Mouse (Mus musculus): ENCODE measurements around the gene Prdm2.

Prdm2 gene

GRCm38 (mm10) chr4:143155036-143155435 lies 57.8 kb downstream of the Prdm2 start:
- no peak for DNase-seq (ENCODE audit: low read depth, low spot score)

GRCm38 (mm10) chr4:143154571-143154970 lies 58.2 kb downstream of the Prdm2 start:
- DNase-seq (ENCODE audit: low read depth, low spot score): no peak

GRCm38 (mm10) chr4:143152634-143153033 lies 60.2 kb downstream of the Prdm2 start:
- no peak for DNase-seq (ENCODE audit: low read depth, low spot score)

GRCm38 (mm10) chr4:143151267-143151666 lies 61.5 kb downstream of the Prdm2 start:
- DNase-seq (ENCODE audit: low read depth, low spot score): peak; percentile 5

GRCm38 (mm10) chr4:143147666-143148065 lies 65.1 kb downstream of the Prdm2 start:
- DNase-seq (ENCODE audit: low read depth, low spot score): no peak

GRCm38 (mm10) chr4:143143615-143144014 lies 69.2 kb downstream of the Prdm2 start:
- DNase-seq (ENCODE audit: low read depth, low spot score): no peak

- DNase-seq (ENCODE audit: low read depth, low spot score): no peak
These were observed 71.0 kb downstream of the Prdm2 start for GRCm38 (mm10) chr4:143141645-143142259.

GRCm38 (mm10) chr4:143140940-143141339 lies 71.9 kb downstream of the Prdm2 start:
- DNase-seq (ENCODE audit: low read depth, low spot score): no peak

- DNase-seq (ENCODE audit: low read depth, low spot score): no peak
These were observed 80.4 kb downstream of the Prdm2 start for GRCm38 (mm10) chr4:143132433-143132832.

GRCm38 (mm10) chr4:143130441-143130840 lies 82.4 kb downstream of the Prdm2 start:
- DNase-seq (ENCODE audit: low read depth, low spot score): no peak

- DNase-seq (ENCODE audit: low read depth, low spot score): no peak
These were observed 83.5 kb downstream of the Prdm2 start for GRCm38 (mm10) chr4:143129261-143129760.

- DNase-seq (ENCODE audit: low read depth, low spot score): no peak
These were observed 85.6 kb downstream of the Prdm2 start for GRCm38 (mm10) chr4:143127171-143127570.

- no peak for DNase-seq (ENCODE audit: low read depth, low spot score)
These were observed 86.3 kb downstream of the Prdm2 start for GRCm38 (mm10) chr4:143126476-143126875.

GRCm38 (mm10) chr4:143125290-143125689 lies 87.5 kb downstream of the Prdm2 start:
- no peak for DNase-seq (ENCODE audit: low read depth, low spot score)

- no peak for DNase-seq (ENCODE audit: low read depth, low spot score)
These were observed 89.8 kb downstream of the Prdm2 start for GRCm38 (mm10) chr4:143123043-143123442.

- DNase-seq (ENCODE audit: low read depth, low spot score): no peak
These were observed 91.6 kb downstream of the Prdm2 start for GRCm38 (mm10) chr4:143121174-143121573.

GRCm38 (mm10) chr4:143120008-143120407 lies 92.8 kb downstream of the Prdm2 start:
- DNase-seq (ENCODE audit: low read depth, low spot score): no peak

GRCm38 (mm10) chr4:143118843-143119242 lies 94.0 kb downstream of the Prdm2 start:
- DNase-seq (ENCODE audit: low read depth, low spot score): no peak

GRCm38 (mm10) chr4:143115851-143116250 lies 96.9 kb downstream of the Prdm2 start:
- DNase-seq (ENCODE audit: low read depth, low spot score): no peak

GRCm38 (mm10) chr4:143114232-143114979 lies 98.4 kb downstream of the Prdm2 start:
- no peak for DNase-seq (ENCODE audit: low read depth, low spot score)

- DNase-seq (ENCODE audit: low read depth, low spot score): peak; percentile 45
These were observed 99.8 kb downstream of the Prdm2 start for GRCm38 (mm10) chr4:143112985-143113384.

GRCm38 (mm10) chr4:143112439-143112838 lies 100.4 kb downstream of the Prdm2 start:
- no peak for DNase-seq (ENCODE audit: low read depth, low spot score)

- no peak for DNase-seq (ENCODE audit: low read depth, low spot score)
These were observed 100.9 kb downstream of the Prdm2 start for GRCm38 (mm10) chr4:143111872-143112271.
